Mouse (Mus musculus) ES-Bruce4 (cell line): ENCODE measurements around the gene Pbld2.

Experiments used
- CTCF ChIP-seq: IDR thresholded peaks from one replicate; pipeline ENCODE4 v1.8.1; 2011; ENCODE audit warnings: low read depth, low read length
- EP300 ChIP-seq: IDR thresholded peaks from 2 replicates; pipeline ENCODE4 v1.6.1; 2011; ENCODE audit warnings: low read depth, low read length; ENCODE audit not compliant: insufficient read depth
- POLR2A ChIP-seq: IDR thresholded peaks from one replicate; pipeline ENCODE4 v1.8.1; 2011; ENCODE audit warnings: low read length; ENCODE audit not compliant: insufficient read depth

GRCm38 (mm10) chr10:63061266-63061665 is 37.2 kb downstream of the Pbld2 start:
- no peak for TF ChIP-seq CTCF
- no peak for TF ChIP-seq EP300
- no peak for TF ChIP-seq POLR2A
